Mouse (Mus musculus) intestine, embryonic 16.5 days (tissue): ENCODE measurements around the gene Rab42. TPM values are rescaled to one million over a fixed set of nuclear protein-coding genes. Genes with fewer than 3 reads are reported as not detected.

Experiments used
- ATAC-seq: fragments of 200-750 bp; cut with Nextera tagmentation; 2 replicates; pipeline ENCODE4 v1.8.0; 2017; ENCODE audit warnings: moderate TSS enrichment, moderate library complexity
- H3K27ac ChIP-seq: fragments of 300-500 bp; sonication (generic); 2 replicates; pipeline ENCODE4 v1.5.1; 2014; ENCODE audit warnings: mild to moderate bottlenecking, low read length
- H3K27me3 ChIP-seq: fragments of 300-500 bp; sonication (generic); replicated peaks from 2 replicates; pipeline ENCODE4 v1.6.1; 2014; ENCODE audit warnings: low read length, control low read depth, mixed read lengths; ENCODE audit not compliant: control insufficient read depth, insufficient read depth
- H3K36me3 ChIP-seq: fragments of 300-500 bp; sonication (generic); 2 replicates; pipeline ENCODE4 v1.6.1; 2014; ENCODE audit warnings: low read length, control low read depth; ENCODE audit not compliant: control insufficient read depth, insufficient read depth
- H3K4me1 ChIP-seq: fragments of 300-500 bp; sonication (generic); 2 replicates; pipeline ENCODE4 v1.6.1; 2014; ENCODE audit warnings: low read length, control low read depth, mixed read lengths; ENCODE audit not compliant: control insufficient read depth, insufficient read depth
- H3K4me2 ChIP-seq: fragments of 300-500 bp; sonication (generic); 2 replicates; pipeline ENCODE4 v1.6.1; 2014; ENCODE audit warnings: low read depth, low read length, control low read depth
- H3K4me3 ChIP-seq: fragments of 300-500 bp; sonication (generic); 2 replicates; pipeline ENCODE4 v1.5.1; 2014; ENCODE audit warnings: mild to moderate bottlenecking, low read length
- H3K9ac ChIP-seq: fragments of 300-500 bp; sonication (generic); 2 replicates; pipeline ENCODE4 v1.6.1; 2014; ENCODE audit warnings: low read depth, low read length
- H3K9me3 ChIP-seq: fragments of 300-500 bp; sonication (generic); 2 replicates; pipeline ENCODE4 v1.6.1; 2016; ENCODE audit warnings: low read length, control low read depth; ENCODE audit not compliant: control insufficient read depth
- WGBS: fragments of 180-500 bp; shearing (Covaris S2); extraction: QIAGEN DNeasy Blood & Tissue Kit; methylation state at CpG from one replicate; pipeline ENCODE4 v1.1.7; 2014; 5-methylcytosine and 5-hydroxymethylcytosine counted together
- polyA plus RNA-seq: library from polyadenylated mRNA; unstranded; fragments of >200 nt; fragmentation: Nextera tagmentation; extraction: Ambion mirVana; gene quantifications from 2 replicates; pipeline ENCODE4 v1.2.1, GENCODE M21; 2015

Gene Rab42
- polyA plus RNA-seq, 1 experiment from 2014 or later: 5.3 TPM

GRCm38 (mm10) chr4:132345135-132345842 lies 42.1 kb upstream of the Rab42 start:
- peak overlapping the region; percentile 91 for H3K9ac ChIP-seq
- peak overlapping the region; percentile 82 for H3K27ac ChIP-seq
- H3K36me3 ChIP-seq: no peaks in the 10 kb centered on the region
- no peaks in the 10 kb centered on the region for H3K9me3 ChIP-seq
- peak; percentile 84 for ATAC-seq
- under 1% methylated on average over 83 of the region's 83 CpGs for WGBS
- H3K4me3 ChIP-seq: peak overlapping the region; percentile 82
- H3K4me2 ChIP-seq: peak overlapping the region; percentile 89
- H3K4me1 ChIP-seq: peaks cover 29% of the 10 kb centered on the region
- H3K27me3 ChIP-seq: no peaks in the 10 kb centered on the region

- no peak; the same call in 1 of the 2 replicates for ATAC-seq
- peaks cover 29% of the 10 kb centered on the region for H3K4me1 ChIP-seq
- no peaks in the 10 kb centered on the region for H3K9me3 ChIP-seq
- peak overlapping the region; percentile 66 for H3K27ac ChIP-seq
- H3K27me3 ChIP-seq: no peaks in the 10 kb centered on the region
- H3K36me3 ChIP-seq: no peaks in the 10 kb centered on the region
- WGBS: 4% methylated on average over 13 of the region's 13 CpGs
- peak overlapping the region; percentile 89 for H3K4me2 ChIP-seq
- peak overlapping the region; percentile 82 for H3K4me3 ChIP-seq
- H3K9ac ChIP-seq: peak overlapping the region; percentile 91
Observed at GRCm38 (mm10) chr4:132344403-132345134, 41.4 kb upstream of the Rab42 start.

- no peak for ATAC-seq
- Histone ChIP-seq H3K9ac (peak overlapping the region; percentile 16; the same call in 1 of the 2 replicates), H3K9me3 (no peaks in the 10 kb centered on the region), H3K36me3 (peaks cover 12% of the 10 kb centered on the region), H3K27me3 (no peaks in the 10 kb centered on the region), H3K4me1 (peaks cover 29% of the 10 kb centered on the region), H3K4me2 (no peak overlapping the region), H3K27ac (no peak overlapping the region), H3K4me3 (no peak overlapping the region)
- 76% methylated on average over 3 of the region's 3 CpGs for WGBS
Observed at GRCm38 (mm10) chr4:132341451-132341850, 38.3 kb upstream of the Rab42 start.

GRCm38 (mm10) chr4:132338943-132339342 lies 35.8 kb upstream of the Rab42 start:
- Histone ChIP-seq H3K9ac (no peak overlapping the region), H3K4me1 (peaks cover 17% of the 10 kb centered on the region), H3K4me3 (no peak overlapping the region), H3K27me3 (no peaks in the 10 kb centered on the region), H3K36me3 (peaks cover 20% of the 10 kb centered on the region), H3K4me2 (no peak overlapping the region), H3K9me3 (no peaks in the 10 kb centered on the region), H3K27ac (no peak overlapping the region)
- no peak for ATAC-seq
- WGBS: 93% methylated on average over 13 of the region's 13 CpGs

DNA sequence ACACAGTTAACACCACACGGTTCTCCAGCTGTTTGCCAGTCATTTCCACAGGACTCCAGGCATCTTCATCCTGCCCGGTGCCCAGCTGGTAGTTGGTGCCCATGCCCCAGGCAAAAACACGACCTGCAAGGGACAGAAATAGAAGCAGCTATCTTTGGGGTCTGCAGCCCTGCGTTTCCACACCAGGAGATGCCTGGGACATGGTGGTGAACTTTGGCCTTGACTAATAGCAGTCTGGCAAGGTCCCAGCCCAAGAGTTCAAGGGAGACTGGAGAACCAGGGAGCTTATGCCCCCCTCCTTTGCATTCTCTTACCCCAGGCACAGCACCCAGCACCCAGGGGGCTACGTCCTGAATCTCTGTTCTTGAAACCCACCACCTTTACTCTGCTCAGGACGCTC lies 29.7 kb upstream of the Rab42 start:
- Histone ChIP-seq H3K9ac (no peak overlapping the region), H3K36me3 (peaks cover 14% of the 10 kb centered on the region), H3K27ac (no peak overlapping the region), H3K4me2 (no peak overlapping the region), H3K4me1 (peaks cover 7% of the 10 kb centered on the region), H3K27me3 (no peaks in the 10 kb centered on the region), H3K9me3 (no peaks in the 10 kb centered on the region), H3K4me3 (no peak overlapping the region)
- 74% methylated on average over 6 of the region's 6 CpGs for WGBS
- no peak for ATAC-seq

- peaks cover 13% of the 10 kb centered on the region for H3K36me3 ChIP-seq
- no peaks in the 10 kb centered on the region for H3K27me3 ChIP-seq
- peaks cover 7% of the 10 kb centered on the region for H3K4me1 ChIP-seq
- 77% methylated on average over 3 of the region's 3 CpGs for WGBS
- H3K9ac ChIP-seq: no peak overlapping the region
- H3K4me3 ChIP-seq: no peak overlapping the region
- H3K9me3 ChIP-seq: no peaks in the 10 kb centered on the region
- no peak overlapping the region for H3K4me2 ChIP-seq
- H3K27ac ChIP-seq: no peak overlapping the region
- no peak for ATAC-seq
Observed at GRCm38 (mm10) chr4:132331960-132332359, 28.8 kb upstream of the Rab42 start.

DNA sequence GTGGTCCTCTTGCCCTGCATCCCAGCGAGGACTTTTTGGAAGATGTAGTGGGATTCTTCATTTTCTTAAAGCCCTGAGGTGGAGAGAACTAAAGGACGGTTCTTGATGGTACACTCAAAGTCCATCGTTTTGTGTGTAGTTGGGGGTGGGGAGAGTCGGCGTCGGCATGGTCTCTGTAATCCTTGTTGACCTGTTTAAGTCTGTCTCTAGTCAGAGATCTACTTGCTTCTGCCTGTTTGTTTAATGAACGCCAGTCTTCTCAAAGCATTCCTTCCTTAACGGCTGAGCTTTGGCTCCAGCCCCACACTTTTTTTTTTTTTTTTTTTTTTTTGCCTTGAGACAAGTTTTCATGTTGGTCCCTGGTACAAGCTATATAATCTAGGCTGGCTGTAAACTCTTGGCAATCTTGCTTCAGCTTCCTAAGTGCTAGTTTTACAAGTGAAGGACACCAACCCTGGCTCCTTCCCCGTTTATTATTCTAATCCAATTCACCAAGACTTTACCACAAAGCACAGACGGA lies 26.7 kb upstream of the Rab42 start:
- Histone ChIP-seq H3K9me3 (no peaks in the 10 kb centered on the region), H3K9ac (peak overlapping the region; percentile 96), H3K27me3 (no peaks in the 10 kb centered on the region), H3K27ac (peak overlapping the region; percentile 94), H3K4me3 (peak overlapping the region; percentile 78), H3K36me3 (peaks cover 10% of the 10 kb centered on the region), H3K4me2 (peak overlapping the region; percentile 82), H3K4me1 (peaks cover 7% of the 10 kb centered on the region)
- WGBS: 5% methylated on average over 10 of the region's 10 CpGs
- peak; percentile 24 for ATAC-seq

- Histone ChIP-seq H3K4me1 (peaks cover 7% of the 10 kb centered on the region), H3K36me3 (peaks cover 10% of the 10 kb centered on the region), H3K4me2 (peak within 1 kb of the TSS; percentile 82), H3K27ac (peak within 1 kb of the TSS; percentile 94), H3K27me3 (no peaks in the 10 kb centered on the region), H3K9me3 (no peaks in the 10 kb centered on the region), H3K9ac (peak within 1 kb of the TSS; percentile 96), H3K4me3 (peak within 1 kb of the TSS; percentile 78)
- under 1% methylated on average over 52 of the region's 52 CpGs for WGBS
- peak; percentile 98 for ATAC-seq
Observed at GRCm38 (mm10) chr4:132329115-132329834, 26.1 kb upstream of the Rab42 start, which contains the start of gene Trnau1ap. Gene Trnau1ap (minus strand): TSS chr4:132329538.
